21 mouse cellular contexts compared by ENCODE assay signal in the genomic region with DNA sequence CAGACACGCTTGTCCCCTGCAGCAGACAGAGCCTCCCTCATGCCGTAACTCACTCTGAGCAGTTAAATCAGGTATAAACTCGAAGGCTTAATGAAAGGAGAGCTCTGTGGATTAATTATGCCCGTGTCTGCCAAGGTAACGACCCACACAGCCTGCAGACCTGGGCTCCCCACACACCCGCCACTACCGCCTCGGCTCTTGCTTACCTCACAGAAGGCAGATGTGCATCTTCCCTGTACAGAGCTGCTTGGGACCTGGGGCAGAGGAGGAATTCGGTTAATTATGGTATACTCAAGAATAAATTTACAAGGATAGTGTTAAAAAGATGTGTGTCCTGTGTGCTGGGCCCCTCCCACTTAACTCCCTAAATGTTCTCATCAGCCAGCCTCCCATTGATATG.
"Had no signal": no experiment of that assay in that cellular context is flagged by ENCODE, and none has a peak within 500 bp of the region (broad histone marks: within the 10 kb centered on the region; RNA-seq: fewer than 3 reads in every experiment).

No protein-coding gene starts in this region.

- H3K4me3 ChIP-seq: limb, embryonic 12.5 days; limb, embryonic 15.5 days; stomach, embryonic 15.5 days had no signal

- DNase-seq: kidney, adult 18-20 months; kidney, postnatal 10 days; kidney, postnatal 4 days; left cerebral cortex, postnatal 4 days; liver, postnatal 0 days; lung, embryonic 14.5 days; right cerebral cortex, adult 18-20 months; right cerebral cortex, postnatal 25 days; spleen, adult 18-20 months; thymus, adult 18-20 months; thymus, postnatal 36 days had no signal

- ATAC-seq: hindbrain, postnatal 0 days; inflammation-experienced regulatory T-cells, adult 6 months; intestine, embryonic 16.5 days; liver, postnatal 0 days; lung, postnatal 0 days had no signal

- H3K27ac ChIP-seq: hindbrain, postnatal 0 days; limb, embryonic 12.5 days; limb, embryonic 15.5 days; liver, embryonic 14.5 days; macrophage; stomach, embryonic 15.5 days had no signal

- H3K4me1 ChIP-seq: limb, embryonic 12.5 days; limb, embryonic 15.5 days; stomach, embryonic 15.5 days had no signal

- H3K27me3 ChIP-seq: limb, embryonic 12.5 days; limb, embryonic 15.5 days; stomach, embryonic 15.5 days had no signal

- H3K36me3 ChIP-seq: limb, embryonic 12.5 days; limb, embryonic 15.5 days; stomach, embryonic 15.5 days had no signal

- H3K9me3 ChIP-seq: limb, embryonic 12.5 days; limb, embryonic 15.5 days; stomach, embryonic 15.5 days had no signal

- H3K9ac ChIP-seq: limb, embryonic 12.5 days; limb, embryonic 15.5 days; liver, embryonic 14.5 days; liver, postnatal 0 days; lung, embryonic 14.5 days; stomach, embryonic 15.5 days had no signal

- H3K4me2 ChIP-seq: limb, embryonic 12.5 days; limb, embryonic 15.5 days; liver, embryonic 11.5 days; lung, embryonic 14.5 days; stomach, embryonic 15.5 days had no signal
